Mouse (Mus musculus) thymus, adult 2 months (tissue): ENCODE measurements around the gene Map7.

Source experiments
- CTCF ChIP-seq: fragments of 200-500 bp; IDR thresholded peaks from 2 replicates; pipeline ENCODE4 v1.5.1; 2012; ENCODE audit warnings: mild to moderate bottlenecking, control low read depth, low read length, moderate library complexity, borderline replicate concordance; ENCODE audit not compliant: control insufficient read depth, poor library complexity, insufficient read depth; ENCODE audit errors: extremely low read depth
- POLR2A ChIP-seq: fragments of 200-500 bp; IDR thresholded peaks from 2 replicates; pipeline ENCODE4 v1.6.1; 2012; ENCODE audit warnings: mild to moderate bottlenecking, low read length, control low read depth, moderate library complexity; ENCODE audit not compliant: control insufficient read depth, poor library complexity, insufficient read depth; ENCODE audit errors: extremely low read depth

DNA sequence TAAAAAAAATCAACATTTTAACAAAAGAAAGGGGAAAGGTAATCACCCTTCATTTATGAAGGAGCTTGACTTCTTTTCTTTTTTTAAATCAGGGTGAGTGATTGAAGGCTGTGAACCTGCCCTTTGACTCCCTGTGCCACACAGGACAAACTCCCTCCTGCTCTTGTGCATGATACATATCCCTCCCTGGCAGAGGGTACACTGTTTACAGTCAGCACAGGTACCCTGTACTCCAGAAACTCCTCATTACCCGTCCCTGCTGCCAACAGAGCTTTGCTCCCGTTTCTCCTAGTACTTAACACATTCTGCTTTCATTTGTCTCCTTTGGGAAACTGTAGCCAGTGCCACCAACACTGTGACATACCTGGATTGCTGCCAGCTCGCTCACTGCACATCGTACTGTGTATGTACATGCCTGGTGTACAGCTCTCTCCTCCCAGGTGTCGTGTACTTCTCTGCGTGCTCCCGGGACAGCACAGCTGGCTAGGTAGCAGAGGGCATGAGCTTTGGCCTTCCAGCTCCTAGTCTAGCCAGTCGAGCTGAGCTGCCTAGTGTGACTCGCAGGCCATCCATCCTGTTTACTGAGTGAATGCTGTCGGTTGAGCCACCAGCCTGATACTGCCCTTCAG lies 72.3 kb downstream of the Map7 start:
- TF ChIP-seq CTCF (no peak), POLR2A (no peak)
